Mouse (Mus musculus) testis, adult 2 months (tissue): Measurements from ENCODE around the gene Ippk. TPM values are rescaled to one million over a fixed set of nuclear protein-coding genes. Genes with fewer than 3 reads are reported as not detected.

Experiments used
- H3K27ac ChIP-seq: fragments of 200-500 bp; 2 replicates; pipeline ENCODE4 v1.5.1; 2012; ENCODE audit warnings: low read depth, low read length; ENCODE audit not compliant: control insufficient read depth, insufficient read depth
- H3K27me3 ChIP-seq: fragments of 200-500 bp; 2 replicates; pipeline ENCODE4 v1.6.1; 2012; ENCODE audit warnings: mild to moderate bottlenecking, low read length, moderate library complexity; ENCODE audit not compliant: control insufficient read depth, insufficient read depth
- H3K36me3 ChIP-seq: fragments of 200-500 bp; 2 replicates; pipeline ENCODE4 v1.6.1; 2012; ENCODE audit warnings: mild to moderate bottlenecking, low read length; ENCODE audit not compliant: control insufficient read depth, insufficient read depth
- H3K4me1 ChIP-seq: fragments of 200-500 bp; 2 replicates; pipeline ENCODE4 v1.6.1; 2012; ENCODE audit warnings: low read length; ENCODE audit not compliant: control insufficient read depth, insufficient read depth
- H3K4me3 ChIP-seq: fragments of 200-500 bp; 2 replicates; pipeline ENCODE4 v1.5.1; 2012; ENCODE audit warnings: low read depth, mild to moderate bottlenecking, low read length, moderate library complexity, mixed read lengths; ENCODE audit not compliant: control insufficient read depth
- CTCF ChIP-seq: fragments of 200-500 bp; IDR thresholded peaks from 2 replicates; pipeline ENCODE4 v1.5.1; 2012; ENCODE audit warnings: low read depth, mild to moderate bottlenecking, inconsistent platforms, low read length, moderate library complexity; ENCODE audit not compliant: control insufficient read depth, insufficient read depth, insufficient replicate concordance
- POLR2A ChIP-seq: fragments of 200-500 bp; IDR thresholded peaks from 2 replicates; pipeline ENCODE4 v1.6.1; 2012; ENCODE audit warnings: low read depth, mild to moderate bottlenecking, inconsistent platforms, low read length, moderate library complexity; ENCODE audit not compliant: control insufficient read depth
- polyA plus RNA-seq: library from polyadenylated mRNA; depleted of rRNA; stranded (reverse); fragments of >200 nt; gene quantifications from 2 replicates; pipeline ENCODE4 v1.2.3, GENCODE M21; 2012; rRNA removed

Gene Ippk
- polyA plus RNA-seq: 11.6 and 12.2 TPM in 2 replicates

DNA sequence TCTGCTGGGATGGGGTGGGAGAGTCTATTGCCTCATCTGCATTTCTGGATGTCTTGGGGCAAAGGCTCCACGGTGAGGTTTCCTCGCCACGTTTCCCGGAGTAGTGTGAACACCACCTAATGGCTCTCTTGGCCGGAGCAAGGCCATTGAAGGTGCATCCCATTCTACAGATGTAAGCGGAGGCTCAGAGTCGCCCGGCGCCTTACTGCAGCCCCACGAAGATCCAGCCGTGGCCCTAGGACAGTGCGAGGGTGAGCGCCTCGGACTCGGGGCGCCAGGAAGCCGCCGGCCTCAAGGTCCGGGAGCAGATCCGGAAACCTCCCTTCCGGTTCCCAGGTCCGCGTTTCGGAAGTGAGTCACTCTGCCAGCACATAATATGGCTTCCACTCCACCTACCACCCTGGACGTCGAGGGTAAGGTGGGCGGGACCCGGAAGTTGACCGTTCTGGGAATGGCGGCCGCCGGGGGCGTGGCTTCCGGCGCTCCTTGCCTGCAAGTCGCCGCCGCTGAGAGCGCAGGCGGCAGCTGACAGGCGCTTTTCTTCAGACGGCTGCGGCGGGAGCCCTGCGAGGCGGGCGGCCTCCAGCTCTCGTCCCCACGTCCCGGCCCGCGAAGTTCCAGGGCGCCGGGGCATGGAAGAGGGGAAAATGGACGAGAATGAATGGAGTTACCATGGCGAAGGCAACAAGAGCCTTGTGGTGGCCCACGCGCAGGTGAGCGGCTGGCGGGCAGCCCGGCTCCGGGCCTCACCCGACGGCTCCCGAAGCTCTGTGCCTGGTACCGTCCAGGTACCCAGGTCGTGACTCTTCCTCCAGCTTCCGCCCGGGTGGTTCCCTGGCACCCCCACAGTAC, at the start of gene Ippk:
Gene Ippk (plus strand): TSS at position 496 of the 852 bp plus-strand sequence.
- Histone ChIP-seq H3K27ac (peak within 1 kb of the TSS; percentile 83), H3K36me3 (no peaks in the 10 kb centered on the region), H3K27me3 (no peaks in the 10 kb centered on the region), H3K4me1 (peaks cover 13% of the 10 kb centered on the region), H3K4me3 (peak within 1 kb of the TSS; percentile 95)
- TF ChIP-seq POLR2A: peak; percentile 66
- no peak for TF ChIP-seq CTCF

DNA sequence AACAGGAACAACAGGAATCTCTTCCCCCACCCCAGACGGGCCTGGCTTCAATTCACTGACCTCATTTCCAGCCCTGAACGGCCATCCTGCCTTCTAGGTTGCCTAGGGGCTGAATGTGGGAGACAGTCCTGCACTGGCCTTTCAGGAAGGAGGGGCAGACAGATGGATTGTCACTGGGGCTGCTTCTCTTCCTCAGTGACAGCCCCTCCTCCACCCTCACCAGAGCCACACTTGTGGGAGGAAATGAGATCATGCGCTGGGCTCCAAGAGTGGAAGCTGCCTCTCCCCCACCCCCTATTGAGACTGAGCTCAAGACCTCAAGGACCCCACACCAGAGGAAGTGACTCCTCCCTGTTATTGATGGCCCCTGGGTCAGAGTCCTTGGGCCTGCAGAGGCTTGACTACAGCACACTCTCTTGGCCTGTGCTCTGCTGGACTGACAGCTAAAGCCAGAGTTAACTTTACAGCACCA, 49.6 kb upstream of the Ippk start:
- H3K27me3 ChIP-seq: no peaks in the 10 kb centered on the region
- no peak for TF ChIP-seq CTCF
- no peak for TF ChIP-seq POLR2A
- H3K4me1 ChIP-seq: no peaks in the 10 kb centered on the region
- no peak overlapping the region for H3K4me3 ChIP-seq
- H3K27ac ChIP-seq: no peak overlapping the region
- H3K36me3 ChIP-seq: peaks cover 2% of the 10 kb centered on the region; the same call in 1 of the 2 replicates

DNA sequence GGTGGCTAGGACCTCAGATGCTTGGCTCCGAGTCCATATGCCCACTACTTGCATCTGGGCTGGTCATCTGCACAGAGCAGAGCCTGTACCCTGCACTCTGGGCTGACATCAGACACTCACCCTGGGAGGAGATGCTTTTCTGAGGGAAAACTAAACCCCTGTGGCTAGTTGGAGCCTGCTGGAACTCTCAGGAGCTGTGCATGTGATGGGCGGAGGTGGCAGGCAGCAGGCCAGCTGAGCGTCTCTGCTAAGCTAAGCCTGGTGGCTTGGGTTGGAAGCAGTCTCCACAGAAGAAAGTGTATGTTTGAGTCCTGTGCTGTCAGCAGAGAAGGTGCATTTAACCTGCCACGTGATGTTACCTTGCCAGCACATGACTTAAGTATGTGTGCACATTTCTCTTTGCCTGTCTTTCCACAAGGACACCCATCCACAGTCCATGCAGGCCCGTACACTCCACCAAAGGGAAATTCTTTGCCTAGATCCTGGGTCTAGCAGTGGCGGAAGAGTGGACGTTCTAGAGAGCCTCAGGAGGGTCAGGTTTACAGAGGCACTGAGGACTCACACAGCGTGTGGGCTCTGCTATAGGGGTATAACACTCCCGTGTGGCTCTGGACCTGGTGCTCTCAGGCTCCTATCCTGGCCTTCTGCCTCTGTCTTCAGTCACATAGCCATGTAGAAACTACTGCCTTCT, 48.5 kb upstream of the Ippk start:
- Histone ChIP-seq H3K4me1 (no peaks in the 10 kb centered on the region), H3K4me3 (no peak overlapping the region), H3K27ac (no peak overlapping the region), H3K27me3 (no peaks in the 10 kb centered on the region), H3K36me3 (peaks cover 2% of the 10 kb centered on the region; the same call in 1 of the 2 replicates)
- TF ChIP-seq CTCF (no peak), POLR2A (no peak)

DNA sequence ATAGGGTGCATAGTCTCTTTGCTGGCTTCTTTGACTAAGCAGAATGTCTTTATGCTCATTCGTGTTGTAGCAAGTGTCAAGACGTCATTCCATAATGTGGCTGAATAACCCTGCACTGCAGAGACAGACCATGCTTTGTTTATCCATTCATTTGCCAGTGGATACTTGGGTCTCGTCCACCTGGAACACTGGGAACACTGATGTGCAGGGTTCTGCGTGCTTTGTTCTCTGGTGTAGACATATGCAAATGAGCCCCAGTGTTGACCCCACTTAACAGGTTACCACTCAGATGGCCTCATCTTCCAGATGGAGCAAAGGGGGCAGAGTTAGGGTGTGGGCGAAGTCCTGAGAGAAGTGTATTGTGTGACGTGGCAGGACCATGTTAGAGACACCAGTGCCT, 46.7 kb upstream of the Ippk start:
- no peak overlapping the region for H3K27ac ChIP-seq
- no peaks in the 10 kb centered on the region for H3K4me1 ChIP-seq
- no peaks in the 10 kb centered on the region for H3K27me3 ChIP-seq
- H3K36me3 ChIP-seq: peaks cover under 1% of the 10 kb centered on the region; the same call in 1 of the 2 replicates
- TF ChIP-seq CTCF (no peak), POLR2A (no peak)
- H3K4me3 ChIP-seq: no peak overlapping the region

DNA sequence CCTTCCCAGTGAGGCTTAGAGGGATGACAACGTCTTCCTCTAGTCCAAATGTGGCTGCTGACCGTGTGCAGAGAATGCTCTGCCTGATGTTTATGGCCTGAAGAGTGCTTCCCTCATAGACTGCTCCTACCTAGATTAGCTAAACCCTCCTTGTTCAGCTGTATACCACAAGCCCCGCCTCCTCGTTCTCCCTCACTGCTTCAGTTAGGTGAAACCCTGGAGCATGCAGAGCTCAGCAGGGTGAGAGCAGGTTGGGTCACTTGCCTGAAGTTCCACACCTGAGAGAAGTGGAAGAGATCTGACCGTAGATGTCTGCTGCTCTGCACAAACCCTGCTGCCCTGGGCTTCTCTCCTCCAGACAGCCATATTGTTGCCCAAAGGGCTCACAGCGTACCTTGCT, 46.3 kb upstream of the Ippk start:
- no peak for TF ChIP-seq POLR2A
- Histone ChIP-seq H3K27me3 (no peaks in the 10 kb centered on the region), H3K4me1 (no peaks in the 10 kb centered on the region), H3K27ac (no peak overlapping the region), H3K4me3 (no peak overlapping the region), H3K36me3 (no peaks in the 10 kb centered on the region; the same call in 1 of the 2 replicates)

DNA sequence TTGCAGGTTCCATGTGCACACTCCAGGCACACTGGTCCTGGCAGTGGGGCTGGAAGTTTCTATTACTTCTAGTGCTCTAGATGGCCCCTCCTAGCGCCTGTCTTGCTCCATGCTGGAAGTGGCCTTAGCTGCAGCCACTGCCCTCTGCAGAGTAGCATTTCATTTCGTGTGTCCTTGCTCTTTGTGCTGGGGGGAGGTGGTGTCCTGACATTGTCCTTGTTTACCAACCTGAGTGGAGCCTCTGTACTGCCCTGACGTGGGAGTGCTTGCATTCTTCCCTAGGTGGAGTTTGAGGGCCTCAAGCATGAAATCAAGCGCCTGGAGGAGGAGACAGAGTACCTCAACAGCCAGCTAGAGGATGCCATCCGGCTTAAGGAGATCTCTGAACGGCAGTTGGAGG, 43.4 kb upstream of the Ippk start:
- Histone ChIP-seq H3K4me3 (no peak overlapping the region), H3K4me1 (no peaks in the 10 kb centered on the region), H3K36me3 (no peaks in the 10 kb centered on the region; the same call in 1 of the 2 replicates), H3K27me3 (no peaks in the 10 kb centered on the region), H3K27ac (no peak overlapping the region)
- TF ChIP-seq CTCF (no peak), POLR2A (no peak)

DNA sequence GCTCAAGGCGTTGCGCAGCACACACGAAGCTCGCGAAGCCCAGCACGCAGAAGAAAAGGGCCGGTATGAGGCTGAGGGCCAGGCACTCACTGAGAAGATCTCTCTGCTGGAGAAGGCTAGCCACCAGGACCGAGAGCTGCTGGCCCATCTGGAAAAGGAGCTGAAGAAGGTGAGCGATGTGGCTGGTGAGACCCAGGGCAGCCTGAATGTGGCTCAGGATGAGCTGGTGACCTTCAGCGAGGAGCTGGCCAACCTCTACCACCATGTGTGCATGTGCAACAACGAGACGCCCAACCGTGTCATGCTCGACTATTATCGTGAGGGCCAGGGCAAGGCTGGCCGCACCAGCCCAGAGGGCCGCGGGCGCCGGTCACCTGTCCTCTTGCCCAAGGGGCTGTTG, 41.7 kb upstream of the Ippk start:
- TF ChIP-seq CTCF (no peak), POLR2A (no peak)
- Histone ChIP-seq H3K4me3 (no peak overlapping the region), H3K27ac (no peak overlapping the region), H3K27me3 (no peaks in the 10 kb centered on the region), H3K4me1 (no peaks in the 10 kb centered on the region), H3K36me3 (no peaks in the 10 kb centered on the region; the same call in 1 of the 2 replicates)

DNA sequence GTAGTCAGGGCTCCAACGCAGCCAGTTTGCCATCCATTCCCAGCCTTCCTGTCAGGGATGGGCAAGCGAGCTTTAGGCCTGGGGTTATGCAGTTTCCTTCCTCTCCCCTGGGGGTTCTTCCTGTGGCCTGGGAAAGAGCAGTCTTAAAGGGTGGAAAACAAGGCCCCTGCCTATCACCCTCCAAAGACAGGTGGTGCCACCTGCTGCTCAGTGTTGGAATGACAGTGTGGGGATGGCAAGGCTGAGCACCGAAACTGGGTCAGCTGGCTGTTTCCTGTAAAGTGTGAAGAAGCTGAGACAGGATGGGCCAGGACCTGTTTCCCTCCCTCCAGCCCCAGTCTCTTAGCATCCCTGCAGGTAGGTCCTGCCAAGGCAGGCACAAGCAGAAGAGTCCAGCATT, 39.8 kb upstream of the Ippk start:
- H3K36me3 ChIP-seq: no peaks in the 10 kb centered on the region; the same call in 1 of the 2 replicates
- no peaks in the 10 kb centered on the region for H3K27me3 ChIP-seq
- no peak overlapping the region for H3K27ac ChIP-seq
- H3K4me1 ChIP-seq: no peaks in the 10 kb centered on the region
- H3K4me3 ChIP-seq: no peak overlapping the region
- peak; percentile 85; the same call in 1 of the 2 replicates for TF ChIP-seq CTCF
- no peak for TF ChIP-seq POLR2A
